Mouse (Mus musculus) adrenal gland, adult (tissue): Measurements from ENCODE around the gene Fam89a.

Source experiments
- DNase-seq, 2 experiments: peaks; one replicate each; pipeline ENCODE4 v3.0.0; 2022 to 2023; ENCODE audit warnings: low spot score in 1 of 2; ENCODE audit not compliant: inconsistent age in 2 of 2

Gene Fam89a

DNA sequence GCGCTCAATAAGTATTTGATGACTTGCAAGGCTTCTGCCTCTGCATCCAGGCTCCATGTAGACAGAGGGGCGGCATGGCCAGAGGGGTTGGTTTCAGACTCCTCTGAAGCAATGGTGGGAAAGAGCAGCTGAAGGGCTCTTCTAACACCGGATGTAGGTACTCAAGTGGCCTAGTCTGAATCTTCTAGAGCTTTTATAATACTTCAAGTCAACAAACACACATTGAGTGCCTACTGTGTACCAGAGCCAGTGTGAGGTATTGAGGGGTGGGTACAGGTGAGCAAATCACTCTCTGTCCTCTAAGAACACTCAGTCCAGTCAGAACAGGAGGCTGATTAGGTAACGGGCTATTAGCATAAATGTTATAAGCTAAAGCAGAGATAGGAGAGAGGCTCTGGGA is 59.9 kb downstream of the Fam89a start:
- DNase-seq = no peak
